Mouse (Mus musculus): Measurements from ENCODE around the gene Slc9a3r2. TPM values are rescaled to one million over a fixed set of nuclear protein-coding genes. Genes with fewer than 3 reads are reported as not detected.
"Not testable (repeated sequence)": the region's sequence is repeated elsewhere in the genome, so short reads cannot be mapped to it uniquely, and the experiment has no call there.

Slc9a3r2 gene
- total RNA-seq, 2 experiments from 2014 or later, result 91.1 to 140 TPM

DNA sequence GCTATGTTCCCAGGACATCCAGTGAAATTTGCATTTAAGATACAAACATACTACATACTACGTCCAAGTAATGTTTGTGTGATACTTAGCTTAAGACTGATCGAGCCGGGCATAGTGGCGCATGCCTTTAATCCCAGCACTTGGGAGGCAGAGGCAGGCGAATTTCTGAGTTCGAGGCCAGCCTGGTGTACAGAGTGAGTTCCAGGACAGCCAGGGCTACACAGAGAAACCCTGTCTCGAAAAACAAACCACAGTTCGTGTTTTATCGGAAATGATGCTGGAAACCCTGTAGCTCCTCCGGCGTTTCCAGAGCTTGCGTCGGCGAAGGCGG lies 19.1 kb upstream of the Slc9a3r2 start:
- not testable (repeated sequence) for DNase-seq
- intact Hi-C loops (cut with DNase I), result loop anchor here (5.0 kb wide), 3 partner anchors 37 to 192 kb away; partner anchors contain the start of genes Mlst8, Nthl1 and Tsc2

DNA sequence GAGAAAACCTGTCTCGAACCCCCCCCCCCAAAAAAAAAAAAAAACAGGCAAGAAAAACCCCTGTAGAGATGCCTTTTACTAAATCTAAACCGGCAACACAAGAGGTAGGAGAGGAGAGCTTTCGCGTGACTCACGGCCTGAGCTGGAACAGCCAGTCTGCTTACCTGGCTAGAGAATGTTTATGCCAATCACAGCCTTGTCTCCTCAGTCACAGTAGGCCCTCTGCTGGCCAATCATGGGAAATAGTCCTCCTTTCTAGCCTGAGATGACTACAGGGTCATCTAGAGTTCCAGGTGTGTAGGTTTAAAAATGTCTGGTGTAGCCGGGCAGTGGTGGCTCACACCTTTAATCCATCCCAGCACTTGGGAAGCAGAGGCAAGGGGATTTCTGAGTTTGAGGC lies 17.3 kb upstream of the Slc9a3r2 start:
- peak; percentile 62 to 63 for DNase-seq
- intact Hi-C loops (cut with DNase I), result loop anchor here (5.0 kb wide), 3 partner anchors 35 to 190 kb away; partner anchors contain the start of genes Mlst8, Nthl1 and Tsc2

DNA sequence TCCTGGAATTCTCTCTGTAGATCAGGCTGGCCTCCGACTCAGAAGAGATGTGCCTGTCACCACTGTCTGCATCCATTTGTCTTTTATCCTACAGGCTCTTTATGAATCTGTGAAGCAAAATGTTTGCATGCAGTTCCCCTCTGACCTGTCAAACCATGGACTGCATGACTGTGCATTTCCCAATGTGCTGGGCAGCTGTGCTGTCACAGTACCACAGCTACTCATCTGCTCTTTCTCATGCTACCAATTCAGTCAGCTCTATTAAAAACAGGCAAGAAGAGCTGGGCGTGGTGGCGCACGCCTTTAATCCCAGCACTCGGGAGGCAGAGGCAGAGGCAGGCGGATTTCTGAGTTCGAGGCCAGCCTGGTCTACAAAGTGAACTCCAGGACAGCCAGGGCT lies 16.9 kb upstream of the Slc9a3r2 start:
- intact Hi-C loops (cut with DNase I), result loop anchor here (5.0 kb wide), 3 partner anchors 35 to 190 kb away; partner anchors contain the start of genes Mlst8, Nthl1 and Tsc2
- not testable (repeated sequence) for DNase-seq

DNA sequence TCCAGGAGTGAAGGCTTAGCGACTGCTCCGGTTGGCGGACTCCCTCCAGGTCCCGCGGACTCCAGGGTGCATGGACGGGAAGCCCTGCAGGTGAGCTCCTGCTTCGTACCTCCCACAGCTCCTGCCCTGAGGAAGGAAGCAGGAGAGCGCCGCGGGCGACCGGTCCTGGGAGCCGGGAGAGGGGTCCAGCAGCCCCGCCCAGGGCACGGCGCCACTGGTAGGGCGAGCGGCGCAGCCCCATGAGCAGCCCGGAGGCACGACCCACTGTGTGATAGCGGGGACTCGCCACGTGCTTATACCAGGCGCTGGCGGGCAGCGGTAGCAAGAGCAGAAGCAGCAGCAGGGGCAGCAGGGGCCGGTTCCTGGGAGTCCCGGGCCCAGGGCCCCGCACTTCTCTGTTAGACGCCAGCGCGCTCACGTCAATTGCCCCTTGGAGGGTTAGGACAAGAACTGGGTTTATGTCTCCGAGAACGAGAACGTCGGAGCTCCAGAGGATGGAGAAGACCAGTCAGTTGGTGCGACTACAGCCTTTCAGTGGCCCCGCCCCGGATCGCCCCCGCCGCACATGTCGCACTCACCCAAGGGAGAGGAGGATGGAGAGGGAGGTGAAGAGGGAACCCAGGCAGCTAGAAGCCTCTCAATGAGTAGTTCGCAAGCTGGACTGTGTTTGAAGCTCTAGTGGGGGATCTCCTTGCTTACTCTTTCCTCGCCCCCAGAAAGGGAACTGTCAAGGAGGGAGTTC lies 8.1 kb upstream of the Slc9a3r2 start, which contains the start of gene Npw:
Gene Npw, minus strand, starts transcription at position 441 of the 742 bp plus-strand sequence.
- intact Hi-C loops (cut with DNase I), result no loop called here
- DNase-seq, result no peak

DNA sequence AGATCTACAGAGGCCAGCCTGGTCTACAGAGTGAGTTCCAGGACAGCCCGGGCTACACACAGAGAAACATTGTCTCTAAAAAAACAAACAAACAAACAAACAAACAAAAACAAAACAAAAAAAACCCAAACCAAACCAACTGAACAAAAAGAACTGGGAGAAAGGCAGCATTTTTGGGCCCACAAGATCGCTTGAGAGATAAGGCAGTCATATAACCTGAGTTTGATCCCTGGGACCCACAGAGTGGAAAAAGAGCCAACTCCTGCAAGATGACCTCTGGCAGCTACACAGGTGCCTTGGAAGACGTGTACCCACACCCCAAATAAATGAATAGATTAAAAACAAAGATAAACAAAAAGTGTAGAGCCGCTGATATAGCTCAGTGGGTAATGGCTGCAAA lies 4.8 kb upstream of the Slc9a3r2 start:
- DNase-seq, result no peak

DNA sequence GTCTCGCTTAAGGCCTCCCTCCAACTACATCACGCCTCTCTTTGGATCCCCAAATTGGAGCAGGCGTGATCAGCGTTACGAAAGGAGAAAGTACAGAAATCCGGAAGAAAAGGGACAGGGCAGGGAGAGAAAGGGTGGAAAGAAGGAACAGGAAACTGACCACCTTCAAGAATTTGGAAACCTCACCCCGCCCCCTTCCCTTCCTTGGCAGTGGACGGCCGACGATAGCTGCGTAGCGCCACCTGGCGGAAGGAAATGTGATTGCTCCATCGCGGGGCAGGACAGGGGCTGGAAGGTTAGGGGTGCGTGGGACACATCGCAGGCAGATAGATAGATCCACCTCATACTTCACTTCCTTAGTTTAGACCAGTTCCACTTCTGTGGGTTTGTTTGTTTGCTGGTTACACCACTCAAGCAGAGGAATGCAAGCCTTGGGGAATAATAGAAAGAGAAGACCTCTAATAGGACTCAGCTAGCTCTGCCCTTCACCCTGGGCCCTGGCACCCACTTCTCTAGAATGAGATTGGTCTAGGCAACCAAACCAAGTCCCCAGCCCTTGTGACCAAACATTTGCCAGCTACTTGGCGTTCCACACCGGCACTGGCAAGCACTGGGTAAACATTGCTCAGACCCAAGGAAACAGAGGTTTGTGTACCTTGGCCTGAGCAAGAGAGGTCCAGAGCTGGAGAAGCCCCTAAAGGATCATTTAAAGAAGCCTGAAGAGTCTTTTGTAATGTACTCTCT lies 4.0 kb upstream of the Slc9a3r2 start:
- intact Hi-C loops (cut with DNase I), result loop anchor here (1.0 kb wide), 1 partner anchor 114 kb away; no protein-coding TSS in a partner anchor
- DNase-seq, result peak; percentile 82 to 85

More for the DNA sequence above, 4.8 kb upstream of the Slc9a3r2 start:
- intact Hi-C loops (cut with DNase I), result loop anchor here (1.0 kb wide), 1 partner anchor 115 kb away; no protein-coding TSS in a partner anchor

DNA sequence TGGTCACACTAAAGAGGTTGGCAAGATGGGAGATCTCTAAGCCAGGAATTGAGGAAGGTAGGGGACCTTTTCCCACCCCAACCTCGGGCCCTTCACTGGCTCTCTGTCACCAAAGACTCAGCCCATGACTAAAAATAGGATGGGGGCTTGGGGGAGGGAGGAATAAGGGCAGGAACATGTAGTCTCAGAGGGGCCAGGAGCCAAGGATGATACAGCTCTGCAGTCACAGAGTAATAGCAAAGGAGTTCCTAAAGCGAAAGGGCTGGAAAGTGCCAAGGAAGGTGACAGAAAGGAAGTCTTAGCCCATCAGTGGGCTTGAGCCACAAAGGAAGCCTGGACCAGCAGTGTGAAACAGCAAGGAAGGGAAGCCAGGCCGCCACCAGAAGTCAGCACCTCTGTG lies 1.7 kb upstream of the Slc9a3r2 start:
- no peak for DNase-seq
- intact Hi-C loops (cut with DNase I), result loop anchor here (2.0 kb wide), 1 partner anchor 19 kb away; the partner anchor contains the start of genes Nthl1 and Tsc2

DNA sequence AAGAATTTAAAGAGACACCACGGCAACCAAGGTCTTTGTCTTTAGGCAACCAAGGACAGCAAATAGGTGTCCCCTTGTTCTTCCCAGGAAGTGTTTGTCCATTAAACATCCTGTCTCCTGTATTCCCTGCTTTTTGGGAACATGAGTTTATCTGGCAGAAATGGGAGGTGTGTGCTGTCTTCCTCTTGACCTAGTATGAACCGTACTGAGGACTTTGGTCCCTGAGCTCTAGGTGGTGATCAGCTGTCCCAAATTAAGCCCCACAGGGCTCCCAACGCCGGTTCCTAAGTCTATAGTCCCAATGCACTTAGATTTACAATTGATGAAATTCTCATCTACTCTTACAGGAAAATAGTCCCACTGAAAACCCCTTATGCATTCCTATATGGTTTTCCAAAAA lies 639 bp upstream of the Slc9a3r2 start:
- intact Hi-C loops (cut with DNase I), result loop anchor here (2.0 kb wide), 1 partner anchor 18 kb away; the partner anchor contains the start of genes Nthl1 and Tsc2
- DNase-seq, result no peak

DNA sequence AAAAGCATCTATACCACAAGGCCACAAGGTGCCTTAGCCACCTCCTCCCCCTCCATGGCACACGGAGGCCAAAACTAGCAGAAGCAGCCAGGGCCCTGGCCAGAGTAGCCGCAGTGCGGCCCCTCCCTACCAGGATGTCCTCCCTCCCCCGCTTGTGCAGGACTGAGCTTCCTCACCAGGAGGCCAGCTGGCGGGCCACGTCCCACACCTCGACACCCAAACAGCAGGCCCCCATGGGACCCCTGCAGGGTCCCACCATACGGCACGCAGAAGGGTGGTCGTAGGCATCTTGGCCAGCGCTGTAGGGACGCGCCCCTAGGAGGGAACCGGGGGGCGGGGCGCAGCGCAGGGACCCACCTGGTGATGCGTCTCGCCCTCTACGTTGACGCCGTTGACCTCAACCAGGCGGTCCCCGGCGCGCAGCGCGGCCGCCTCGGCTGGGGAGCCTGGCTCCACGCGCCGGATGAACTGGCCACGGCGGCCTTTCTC lies 502 bp downstream of the Slc9a3r2 start:
- DNase-seq, result peak; percentile 66 to 74
- intact Hi-C loops (cut with DNase I), result loop anchor here (2.0 kb wide), 1 partner anchor 17 kb away; the partner anchor contains the start of genes Nthl1 and Tsc2

DNA sequence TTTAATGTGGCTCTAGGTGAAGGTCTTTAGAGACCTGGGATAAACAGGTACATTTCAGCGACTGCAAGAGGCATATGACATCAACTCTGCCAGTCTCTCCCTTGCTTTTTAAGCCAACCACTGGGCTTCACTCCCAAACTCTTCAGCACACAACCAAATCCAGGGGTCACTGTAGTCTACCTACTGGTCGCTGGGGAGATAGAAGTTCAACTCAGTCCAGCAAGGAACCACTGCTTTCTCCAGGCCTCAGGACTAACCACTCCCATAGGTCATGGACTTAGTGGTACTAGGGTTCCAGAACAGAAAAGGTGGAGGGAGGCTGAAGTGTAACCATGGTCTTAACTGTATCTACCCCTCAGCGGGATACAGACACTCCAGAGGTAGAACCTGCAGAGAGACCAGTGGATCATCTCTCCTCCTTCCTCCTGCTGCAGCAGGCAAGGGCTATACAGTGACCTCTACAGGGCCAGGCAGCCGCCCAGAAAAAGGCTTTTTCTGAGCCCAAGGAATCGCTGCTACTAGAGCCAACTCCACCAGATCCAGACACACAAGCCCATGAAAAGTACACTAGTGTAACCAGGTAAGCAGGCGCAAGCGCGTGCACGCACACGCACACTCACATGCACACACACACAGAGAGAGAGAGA lies 1.3 kb downstream of the Slc9a3r2 start:
- DNase-seq, result no peak
- intact Hi-C loops (cut with DNase I), result no loop called here

DNA sequence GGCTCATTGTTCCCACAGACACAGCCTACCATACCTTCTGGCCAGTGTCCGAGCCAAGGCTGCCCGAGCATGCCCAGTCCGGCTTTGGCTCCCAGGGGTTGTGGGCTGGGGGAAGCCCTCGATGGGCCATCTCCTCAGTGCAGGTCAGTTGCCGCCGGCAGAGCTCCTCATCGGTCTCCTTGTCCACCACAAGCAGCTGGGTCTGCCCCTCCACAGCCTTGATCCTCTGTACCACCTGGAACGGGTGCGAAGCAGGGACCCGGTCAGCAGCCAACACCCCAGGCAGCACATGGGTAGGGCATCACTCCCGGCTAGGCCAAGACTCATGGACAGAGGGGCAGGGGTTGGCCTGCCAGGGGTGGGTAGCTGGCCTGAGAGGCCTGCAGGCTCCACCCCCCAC lies 2.6 kb downstream of the Slc9a3r2 start:
- no peak for DNase-seq
- intact Hi-C loops (cut with DNase I), result no loop called here

DNA sequence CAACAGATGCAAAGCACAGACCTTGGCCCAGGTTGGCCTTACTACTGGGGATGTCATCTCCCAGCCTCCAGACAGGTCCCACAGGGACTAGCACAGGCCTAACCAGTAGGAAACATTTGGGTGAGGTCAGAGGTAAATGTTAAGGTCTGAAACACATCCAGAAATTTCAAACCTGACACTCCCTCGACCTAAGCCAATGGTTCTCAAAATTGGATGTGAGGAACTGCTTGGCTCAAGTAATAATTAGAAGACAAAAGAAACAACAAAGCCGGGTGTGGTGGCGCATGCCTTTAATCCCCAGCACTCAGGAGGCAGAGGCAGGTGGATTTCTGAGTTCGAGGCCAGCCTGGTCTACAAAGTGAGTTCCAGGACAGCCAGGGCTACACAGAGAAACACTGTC lies 3.7 kb downstream of the Slc9a3r2 start:
- DNase-seq, result no peak
- intact Hi-C loops (cut with DNase I), result no loop called here

DNA sequence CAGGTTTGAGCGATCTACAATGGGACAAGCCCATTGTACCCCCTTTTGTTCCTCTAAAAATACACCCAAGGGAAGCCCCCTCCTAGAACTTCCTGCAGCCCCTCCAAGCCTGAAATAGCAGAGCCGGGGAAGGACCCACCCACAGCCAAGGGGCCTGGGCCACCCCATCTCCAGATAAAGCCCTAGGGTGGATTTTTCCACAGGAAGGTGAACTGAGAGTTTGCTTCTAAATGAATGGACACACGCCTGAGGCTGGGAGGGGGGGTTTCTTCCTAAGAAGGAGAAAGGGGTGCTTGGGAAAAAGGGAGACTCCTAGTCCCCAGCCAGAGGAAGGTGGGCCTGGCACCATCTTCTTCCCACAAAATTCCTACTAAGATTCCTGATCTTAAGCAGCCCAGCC lies 4.2 kb downstream of the Slc9a3r2 start:
- no peak for DNase-seq
- intact Hi-C loops (cut with DNase I), result no loop called here

DNA sequence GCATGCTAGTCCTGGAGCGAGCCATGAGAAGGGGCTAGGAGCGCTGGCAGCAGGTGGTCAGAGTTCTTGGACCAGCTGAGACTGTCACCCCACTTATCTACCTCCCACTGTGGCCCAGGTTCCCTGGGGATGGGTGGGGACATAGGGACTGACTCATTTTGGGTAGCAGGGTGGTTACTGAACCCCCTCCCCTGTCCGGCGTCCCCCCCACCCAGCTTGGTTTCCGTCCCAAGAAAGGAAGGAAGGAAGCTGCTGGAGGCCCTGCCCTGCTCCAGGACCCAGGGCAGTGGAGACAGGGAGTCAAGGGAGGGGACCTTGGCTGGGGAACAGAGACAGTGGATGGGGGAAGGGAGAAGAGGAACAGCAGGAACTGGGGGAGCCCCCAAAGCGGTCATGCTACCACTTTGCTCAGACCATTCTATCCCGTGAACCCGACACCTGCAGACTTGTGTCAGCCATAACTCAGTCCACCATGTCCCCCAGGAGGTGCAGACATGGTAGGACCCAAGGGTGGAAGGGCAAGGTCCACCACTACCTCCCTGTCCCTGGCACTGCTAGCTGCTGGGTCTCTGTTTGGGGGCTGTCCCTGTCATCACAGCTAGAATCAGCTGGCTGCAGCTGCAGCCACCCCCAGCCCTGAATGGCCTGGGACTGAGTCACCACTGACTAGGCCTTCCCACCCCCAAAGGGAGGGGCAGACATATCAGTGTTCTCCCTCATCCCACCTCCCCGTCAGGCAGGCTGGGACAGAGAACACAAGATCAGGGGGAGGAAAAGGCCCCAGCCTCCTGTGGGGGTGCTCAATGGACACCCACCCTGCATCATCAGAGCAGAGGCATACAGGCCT lies 5.0 kb downstream of the Slc9a3r2 start:
- intact Hi-C loops (cut with DNase I), result no loop called here
- peak; percentile 67 to 73 for DNase-seq

DNA sequence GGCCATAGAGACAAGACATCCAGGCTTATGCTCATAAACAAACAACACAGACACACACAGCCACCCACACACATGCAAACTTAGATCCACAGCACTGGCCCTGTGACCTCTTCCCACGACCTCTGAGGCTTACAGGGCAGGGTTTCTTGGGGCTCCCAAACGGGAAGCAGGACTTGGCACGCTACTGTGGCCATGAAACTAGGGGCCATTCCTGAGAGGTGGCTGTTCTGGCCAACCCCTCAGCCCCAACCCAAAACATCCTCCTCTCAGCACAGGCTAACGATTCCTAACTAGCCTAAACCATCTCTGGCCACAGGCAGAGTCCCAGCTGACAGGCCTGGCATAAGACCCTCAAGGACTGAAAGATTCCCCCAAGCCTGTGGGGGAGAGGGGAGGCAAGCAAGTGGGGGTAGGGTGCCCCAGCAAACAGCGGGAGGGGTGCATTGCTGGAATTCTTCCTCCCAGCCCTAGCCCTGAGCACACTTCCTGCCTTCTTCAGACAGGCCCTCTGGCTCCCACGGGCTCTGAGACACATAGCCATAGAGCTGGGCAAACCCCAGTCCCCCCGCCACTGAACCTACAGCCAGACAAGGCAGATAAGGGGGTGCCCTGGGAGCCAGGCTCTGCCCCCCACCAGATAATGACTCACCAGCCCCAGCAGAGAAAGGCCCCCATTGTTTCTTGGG lies 6.0 kb downstream of the Slc9a3r2 start:
- peak in 1 of 2 experiments; percentile 57 for DNase-seq
- intact Hi-C loops (cut with DNase I), result no loop called here

DNA sequence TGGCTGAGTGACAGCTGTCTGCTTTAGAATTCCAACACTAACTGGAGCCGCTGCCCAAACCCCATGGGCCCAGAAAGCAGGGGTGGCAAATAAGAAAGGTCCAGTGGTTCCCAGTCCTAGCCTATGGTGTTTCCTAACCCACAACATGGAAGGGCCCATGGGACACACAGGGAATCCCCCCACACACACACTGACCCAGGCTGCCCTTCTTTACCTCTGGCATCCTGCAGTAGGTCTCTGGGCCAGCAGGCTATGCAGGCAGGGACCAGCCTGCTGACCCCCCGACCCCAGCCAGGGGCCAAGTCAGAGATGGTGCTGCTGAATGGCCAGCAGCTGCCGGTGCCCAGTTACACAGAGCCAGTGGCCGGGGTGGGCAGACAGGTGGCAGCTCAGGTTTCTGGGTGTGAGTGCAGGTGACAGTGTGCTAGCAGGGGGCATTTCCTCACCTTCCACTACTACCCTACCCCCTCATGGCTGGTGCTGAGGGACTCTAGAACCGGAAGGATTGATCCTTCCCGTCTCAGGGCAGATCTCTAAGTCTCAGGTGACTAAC lies 7.3 kb downstream of the Slc9a3r2 start:
- DNase-seq, result no peak
- intact Hi-C loops (cut with DNase I), result no loop called here

DNA sequence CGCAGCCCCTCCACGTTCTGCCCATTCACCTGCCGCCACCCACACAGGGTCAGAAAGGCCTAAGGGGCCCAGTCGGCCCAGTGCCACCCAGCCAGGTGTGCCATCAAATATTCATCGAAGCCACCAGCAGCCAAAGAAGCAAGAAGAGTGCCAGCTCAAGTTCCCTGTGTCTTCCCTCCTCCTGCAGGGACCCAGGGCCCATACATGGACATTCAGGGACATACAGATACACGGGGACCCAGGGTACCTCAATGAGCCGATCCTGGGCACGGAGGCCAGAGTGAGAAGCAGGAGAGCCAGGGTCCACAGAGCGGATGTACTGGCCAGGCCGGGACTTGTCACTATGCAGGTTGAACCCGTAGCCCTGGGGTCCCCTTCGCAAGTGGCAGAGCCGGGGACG lies 8.2 kb downstream of the Slc9a3r2 start:
- no peak for DNase-seq
- intact Hi-C loops (cut with DNase I), result no loop called here

DNA sequence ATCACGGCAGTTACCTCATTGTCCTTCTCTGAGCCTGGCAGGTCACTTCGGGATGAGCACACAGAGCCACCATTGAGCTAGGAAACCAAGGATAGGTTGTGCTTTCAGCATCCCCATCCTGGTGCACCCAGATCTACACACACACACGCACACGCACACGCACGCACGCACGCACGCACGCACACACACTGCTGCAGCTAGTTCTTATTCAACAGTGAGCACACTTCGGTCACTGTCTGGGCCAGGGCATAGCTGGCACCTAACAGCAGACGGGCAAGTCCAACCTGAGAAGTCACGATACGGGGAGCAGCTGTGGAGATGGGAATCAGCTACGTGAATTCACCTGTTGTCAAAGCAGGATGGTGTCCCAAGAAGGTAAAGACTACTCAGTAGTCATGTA lies 9.5 kb downstream of the Slc9a3r2 start:
- intact Hi-C loops (cut with DNase I), result no loop called here
- no peak for DNase-seq

DNA sequence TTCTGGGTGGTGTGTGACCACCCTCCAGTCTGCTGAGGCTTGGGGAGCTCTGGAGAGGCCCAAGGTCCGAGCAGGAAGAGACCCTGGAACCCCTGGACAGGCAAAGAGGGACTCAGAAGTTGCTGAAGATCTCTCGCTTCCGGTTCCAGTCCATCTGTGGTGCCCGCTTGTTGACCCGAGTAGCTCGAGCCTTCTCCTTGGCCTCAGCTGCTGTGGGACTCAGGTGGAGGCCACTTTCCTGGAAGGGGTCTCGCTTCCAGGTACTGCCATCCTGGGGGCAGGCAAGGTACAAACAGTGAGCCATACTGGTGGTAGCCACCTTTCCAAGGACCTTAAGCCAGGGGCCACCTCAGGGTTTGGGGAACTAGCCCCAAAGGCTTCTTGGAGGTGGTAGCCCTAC lies 10.0 kb downstream of the Slc9a3r2 start:
- intact Hi-C loops (cut with DNase I), result no loop called here
- DNase-seq, result no peak
